Mouse (Mus musculus) adipose tissue, adult 10 weeks (tissue): ENCODE data around the gene Nbl1. TPM values are rescaled to one million over a fixed set of nuclear protein-coding genes. Genes with fewer than 3 reads are reported as not detected.

Experiments
- polyA plus RNA-seq: library from polyadenylated mRNA; stranded (reverse); fragments of 350-450 nt; fragmentation: Illumina TruSeq; extraction: RNeasy Lipid Tissue Mini Kit (QIAGEN cat#74804); gene quantifications from one replicate; pipeline ENCODE4 v1.2.3, GENCODE M21; 2014; ENCODE audit warnings: low read depth, low replicate concordance

The Nbl1 gene
- 88.8 TPM for polyA plus RNA-seq

GRCm38 (mm10) chr4:139092356-139093195, at the start of gene Nbl1:
TSS of gene Nbl1 (minus strand) at chr4:139092993.

GRCm38 (mm10) chr4:139130701-139131549, 38.1 kb upstream of the Nbl1 start, which contains the start of gene Minos1:
TSS of gene Minos1 (minus strand) at chr4:139131113.

DNA sequence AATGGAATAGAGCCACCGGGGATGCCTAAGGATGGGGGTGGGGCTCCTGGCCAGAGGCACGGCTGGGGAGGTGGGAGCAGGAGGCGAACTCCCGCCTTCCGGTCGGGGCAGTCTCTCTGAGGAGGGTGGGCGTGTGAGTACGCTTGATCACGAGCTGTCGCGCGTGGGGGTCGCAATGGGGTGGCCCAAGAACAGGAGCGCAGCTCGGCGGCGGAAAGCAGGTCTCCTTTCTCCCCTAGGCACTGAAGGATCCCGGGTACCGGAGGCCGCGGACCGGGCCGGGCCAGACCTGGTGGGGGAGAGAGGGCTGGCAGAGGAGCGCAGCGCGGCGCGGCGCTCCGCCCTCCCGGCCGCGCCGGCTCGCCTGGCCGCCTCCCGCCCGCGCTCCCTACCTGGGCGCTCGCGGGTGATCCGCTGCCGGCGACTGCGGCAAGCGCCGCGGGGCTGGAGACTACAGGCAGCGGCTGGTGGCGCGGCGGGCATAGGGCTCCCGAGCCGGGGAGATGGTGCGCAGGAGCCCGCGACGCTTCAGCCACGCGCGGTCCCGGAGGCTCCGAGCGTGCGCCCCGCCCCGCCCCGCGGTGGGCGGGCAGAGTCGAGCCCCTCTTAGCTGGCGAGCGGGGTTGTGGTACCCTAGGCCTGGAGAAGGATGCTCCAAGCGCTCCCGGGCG, 17.6 kb downstream of the Nbl1 start, which contains the start of gene Htr6:
Htr6 (minus strand) TSS at position 530 of the 671 bp plus-strand sequence.

Other genes starting within 250 kb of the Nbl1 start
- 61.9 TPM for gene Pla2g5, start 229.5 kb downstream of the Nbl1 start, polyA plus RNA-seq
- not detected for gene Gm13030, start 219.0 kb downstream of the Nbl1 start, polyA plus RNA-seq
- 3.4 TPM for gene Pla2g2e, start 215.1 kb downstream of the Nbl1 start, polyA plus RNA-seq
- 12.3 TPM for gene Otud3, start 179.0 kb downstream of the Nbl1 start, polyA plus RNA-seq
- 35.7 TPM for gene Rnf186, start 125.9 kb downstream of the Nbl1 start, polyA plus RNA-seq
- 17.2 TPM for gene Tmco4, start 120.1 kb downstream of the Nbl1 start, polyA plus RNA-seq
- gene Htr6, start 17.4 kb downstream of the Nbl1 start, polyA plus RNA-seq: not detected
- gene Minos1, start 38.1 kb upstream of the Nbl1 start, polyA plus RNA-seq: 186 TPM
- gene Capzb, start 99.9 kb upstream of the Nbl1 start, polyA plus RNA-seq: 223 TPM
- 18.8 TPM for gene Pqlc2, start 217.7 kb upstream of the Nbl1 start, polyA plus RNA-seq
- 159 TPM for gene Akr7a5, start 217.8 kb upstream of the Nbl1 start, polyA plus RNA-seq